Mouse (Mus musculus) C2C12 (cell line): Measurements from ENCODE around the gene C5ar1. TPM values are rescaled to one million over a fixed set of nuclear protein-coding genes. Genes with fewer than 3 reads are reported as not detected.

Source experiments
- H3K27me3 ChIP-seq: one replicate; pipeline ENCODE4 v1.6.1; 2011; ENCODE audit not compliant: control insufficient read depth, insufficient read depth, insufficient read length
- H3K36me3 ChIP-seq: one replicate; pipeline ENCODE4 v1.6.1; 2011; ENCODE audit not compliant: control insufficient read depth, insufficient read depth
- H3K4me3 ChIP-seq: one replicate; pipeline ENCODE4 v1.5.1; 2011; ENCODE audit warnings: mild to moderate bottlenecking, control low read depth; ENCODE audit not compliant: poor library complexity, insufficient read depth, severe bottlenecking
- H3K79me2 ChIP-seq: one replicate; pipeline ENCODE4 v1.6.1; 2011; ENCODE audit not compliant: control insufficient read depth, insufficient read depth
- H3K79me3 ChIP-seq: one replicate; pipeline ENCODE4 v1.6.1; 2011; ENCODE audit warnings: low read depth, control low read depth
- H3ac ChIP-seq: one replicate; pipeline ENCODE3; 2011; ENCODE audit warnings: low read depth; ENCODE audit not compliant: control insufficient read depth, insufficient read length
- CEBPB ChIP-seq: IDR thresholded peaks from one replicate; pipeline ENCODE4 v1.6.1; 2011; ENCODE audit warnings: low read depth, mild to moderate bottlenecking, control low read depth, moderate library complexity
- CTCF ChIP-seq: IDR thresholded peaks from one replicate; pipeline ENCODE4 v1.5.1; 2011; ENCODE audit not compliant: control insufficient read depth, insufficient read depth, insufficient read length
- FOSL1 ChIP-seq: IDR thresholded peaks from one replicate; pipeline ENCODE4 v1.8.0; 2011; ENCODE audit warnings: mild to moderate bottlenecking, low read length; ENCODE audit not compliant: poor library complexity, insufficient read depth, severe bottlenecking
- MAX ChIP-seq: IDR thresholded peaks from one replicate; pipeline ENCODE4 v1.6.1; 2011; ENCODE audit warnings: mild to moderate bottlenecking, control low read depth
- MYOD1 ChIP-seq: IDR thresholded peaks from one replicate; pipeline ENCODE4 v1.6.1; 2011; ENCODE audit warnings: low read depth; ENCODE audit not compliant: control insufficient read depth, insufficient read length
- MYOG ChIP-seq: IDR thresholded peaks from one replicate; pipeline ENCODE4 v1.6.1; 2011; ENCODE audit not compliant: control insufficient read depth, insufficient read length; ENCODE audit errors: extremely low read depth
- USF1 ChIP-seq: IDR thresholded peaks from one replicate; pipeline ENCODE4 v1.6.1; 2011; ENCODE audit warnings: low read depth, mild to moderate bottlenecking, control low read depth, moderate library complexity
- polyA plus RNA-seq: library from polyadenylated mRNA; unstranded; fragments of >200 nt; fragmentation: generic; extraction: Trizol; gene quantifications from one replicate; pipeline ENCODE4 v1.2.1, GENCODE M21; 2012; ENCODE audit warnings: missing spikeins

C5ar1 gene
- polyA plus RNA-seq, 1 experiment: 0.02 TPM

DNA sequence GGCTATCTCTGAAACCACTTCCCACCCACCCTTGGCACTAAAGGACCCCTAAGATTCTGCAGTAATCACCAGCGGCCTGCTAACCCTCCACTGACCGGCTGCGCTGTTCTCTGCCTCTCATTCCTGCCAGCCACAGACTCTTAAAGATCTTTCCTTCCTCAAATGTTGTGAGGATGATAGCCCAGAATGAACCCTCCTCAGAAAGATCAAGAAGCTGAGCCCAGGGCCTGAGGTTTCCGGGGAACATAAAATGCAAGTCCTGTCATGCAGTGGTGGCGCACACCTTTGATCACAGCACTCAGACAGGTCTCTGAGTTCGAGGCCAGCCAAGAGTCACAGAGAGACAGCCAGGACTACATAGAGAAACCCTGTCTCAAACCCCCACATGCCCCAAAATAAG, 17.1 kb downstream of the C5ar1 start:
- Histone ChIP-seq H3K79me2 (no peaks in the 10 kb centered on the region), H3K4me3 (no peak overlapping the region), H3K36me3 (no peaks in the 10 kb centered on the region), H3K27me3 (peaks cover 3% of the 10 kb centered on the region), H3ac (no peak overlapping the region), H3K79me3 (no peaks in the 10 kb centered on the region)
- no peak for TF ChIP-seq USF1

DNA sequence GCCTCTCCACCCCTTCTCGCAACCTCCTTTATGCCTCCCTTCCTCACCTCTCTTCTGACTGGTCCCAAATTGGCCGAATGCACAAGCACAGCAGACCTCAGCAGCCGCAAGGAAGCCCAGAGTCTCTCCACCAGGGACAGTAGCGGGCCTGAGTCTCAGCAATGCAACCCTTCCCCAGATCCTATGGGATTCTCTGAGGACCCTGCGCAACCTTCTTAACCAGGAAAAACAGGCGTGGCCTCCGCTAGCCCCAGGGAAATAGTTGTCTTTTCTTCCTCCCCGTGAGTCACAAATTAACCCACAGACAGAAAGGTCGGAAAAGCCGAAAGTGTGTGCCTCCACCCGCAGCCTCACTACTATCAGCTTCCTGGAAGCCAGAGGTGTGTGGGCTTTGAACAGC, 17.6 kb downstream of the C5ar1 start:
- Histone ChIP-seq H3K36me3 (no peaks in the 10 kb centered on the region), H3K27me3 (peaks cover 3% of the 10 kb centered on the region), H3K79me3 (no peaks in the 10 kb centered on the region), H3K79me2 (no peaks in the 10 kb centered on the region), H3K4me3 (no peak overlapping the region), H3ac (no peak overlapping the region)
- TF ChIP-seq CTCF: no peak

DNA sequence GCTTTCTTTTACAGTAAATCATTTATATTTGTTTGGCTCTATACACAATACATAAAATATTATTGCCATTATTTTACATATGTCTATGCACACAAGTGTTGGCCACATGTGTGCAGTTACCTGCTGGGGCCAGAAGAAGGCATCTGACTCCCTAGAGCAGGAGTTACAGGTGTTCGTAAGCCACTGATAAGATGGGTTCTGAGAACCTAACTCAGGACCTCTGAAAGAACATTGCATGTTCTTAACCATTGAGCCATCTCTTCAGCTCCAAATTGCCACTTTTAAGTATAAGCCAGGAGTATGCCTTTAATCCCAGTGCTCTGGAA, 18.4 kb downstream of the C5ar1 start:
- Histone ChIP-seq H3K4me3 (no peak overlapping the region), H3K79me3 (no peaks in the 10 kb centered on the region), H3ac (no peak overlapping the region), H3K36me3 (no peaks in the 10 kb centered on the region), H3K79me2 (no peaks in the 10 kb centered on the region), H3K27me3 (peaks cover 3% of the 10 kb centered on the region)
- TF ChIP-seq FOSL1: no peak
- TF ChIP-seq CTCF: no peak
- TF ChIP-seq MAX: no peak
- TF ChIP-seq MYOD1: no peak
- no peak for TF ChIP-seq USF1
- no peak for TF ChIP-seq CEBPB
- no peak for TF ChIP-seq MYOG

DNA sequence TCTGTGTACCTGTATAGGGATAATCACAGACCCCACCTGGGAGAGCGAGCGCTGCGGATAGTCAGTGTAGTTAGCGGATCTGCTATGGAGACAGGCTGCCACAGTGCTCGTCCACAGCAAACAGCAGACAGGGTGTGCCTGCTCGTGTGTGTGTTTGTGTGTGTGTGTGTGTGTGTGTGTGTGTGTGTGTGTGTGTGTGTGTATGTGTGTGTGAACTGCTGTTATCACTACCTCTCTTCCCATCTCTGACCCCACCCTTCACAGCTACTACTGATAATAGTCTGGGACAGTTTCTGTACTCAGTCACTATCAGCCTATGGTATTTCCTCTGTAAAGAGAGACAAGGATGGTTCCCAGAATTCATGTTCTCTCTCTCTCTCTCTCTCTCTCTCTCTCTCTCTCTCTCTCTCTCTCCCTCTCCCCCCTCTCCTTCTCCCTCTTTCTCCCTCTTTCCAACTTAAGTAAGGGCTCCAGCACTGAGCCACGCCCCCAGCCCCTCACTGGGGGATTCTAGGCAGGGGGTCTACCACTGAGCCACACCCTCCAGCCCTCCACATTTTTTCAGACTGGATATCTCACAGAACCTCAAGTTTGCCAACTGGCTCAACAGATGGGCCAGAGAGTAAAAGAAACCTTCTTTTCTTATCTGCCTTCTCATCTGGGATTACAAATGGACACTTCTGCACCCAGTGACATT, 18.9 kb downstream of the C5ar1 start:
- TF ChIP-seq MAX (no peak), USF1 (no peak), FOSL1 (no peak), CTCF (no peak), CEBPB (no peak), MYOG (no peak), MYOD1 (no peak)
- no peaks in the 10 kb centered on the region for H3K79me2 ChIP-seq
- no peaks in the 10 kb centered on the region for H3K79me3 ChIP-seq
- H3ac ChIP-seq: no peak overlapping the region
- H3K4me3 ChIP-seq: no peak overlapping the region
- H3K36me3 ChIP-seq: no peaks in the 10 kb centered on the region
- H3K27me3 ChIP-seq: peaks cover 3% of the 10 kb centered on the region

DNA sequence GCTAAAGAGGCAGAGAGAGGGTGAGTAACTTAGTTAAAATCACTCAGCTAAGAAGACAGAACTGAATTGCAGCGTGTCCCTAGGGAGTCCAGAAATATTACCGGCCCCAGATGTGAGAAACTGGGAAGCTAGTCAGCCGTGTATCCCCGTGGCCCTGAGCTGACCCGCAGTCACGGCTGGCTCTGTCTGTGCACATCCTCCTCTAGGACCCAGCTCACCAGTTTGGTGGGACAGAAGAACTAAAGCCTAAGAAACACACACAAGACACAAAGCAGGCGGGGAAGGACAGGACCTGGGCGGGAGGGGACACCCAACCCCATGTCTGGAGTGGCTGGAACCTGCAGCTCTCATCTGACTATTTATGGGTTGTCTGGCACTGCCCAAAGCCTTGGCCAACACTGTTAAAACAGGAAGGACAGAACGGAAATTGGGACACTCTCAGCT, 19.8 kb downstream of the C5ar1 start:
- Histone ChIP-seq H3K36me3 (no peaks in the 10 kb centered on the region), H3K79me3 (no peaks in the 10 kb centered on the region), H3ac (no peak overlapping the region), H3K27me3 (peaks cover 3% of the 10 kb centered on the region), H3K79me2 (no peaks in the 10 kb centered on the region), H3K4me3 (no peak overlapping the region)
- TF ChIP-seq MYOG (no peak), USF1 (no peak), FOSL1 (no peak), MYOD1 (no peak), MAX (no peak), CTCF (no peak), CEBPB (no peak)

DNA sequence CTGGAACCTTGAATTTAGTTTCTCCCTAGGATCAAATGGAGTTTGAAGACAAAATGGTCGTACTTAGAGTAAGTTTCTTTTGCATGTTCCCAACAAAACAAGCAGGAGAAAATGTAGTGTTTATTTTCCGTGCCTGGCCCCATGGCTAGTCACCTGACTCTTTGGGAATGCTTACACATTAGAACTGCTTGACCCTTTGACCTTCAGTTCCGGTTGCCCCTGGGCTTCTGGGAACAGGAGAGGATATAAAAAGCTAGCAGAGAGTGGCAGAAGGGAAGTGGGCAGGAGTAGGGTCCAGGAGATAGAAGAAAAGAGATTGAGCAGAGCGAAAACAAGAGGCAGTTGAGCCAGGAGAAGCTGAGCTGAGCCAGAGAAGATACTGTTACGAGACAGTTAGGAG, 29.5 kb downstream of the C5ar1 start:
- H3ac ChIP-seq: no peak overlapping the region
- no peaks in the 10 kb centered on the region for H3K79me2 ChIP-seq
- no peaks in the 10 kb centered on the region for H3K27me3 ChIP-seq
- H3K4me3 ChIP-seq: no peak overlapping the region
- TF ChIP-seq CEBPB (no peak), USF1 (no peak), MYOD1 (no peak), FOSL1 (no peak), MYOG (no peak), MAX (no peak), CTCF (no peak)
- H3K36me3 ChIP-seq: no peaks in the 10 kb centered on the region
- no peaks in the 10 kb centered on the region for H3K79me3 ChIP-seq

DNA sequence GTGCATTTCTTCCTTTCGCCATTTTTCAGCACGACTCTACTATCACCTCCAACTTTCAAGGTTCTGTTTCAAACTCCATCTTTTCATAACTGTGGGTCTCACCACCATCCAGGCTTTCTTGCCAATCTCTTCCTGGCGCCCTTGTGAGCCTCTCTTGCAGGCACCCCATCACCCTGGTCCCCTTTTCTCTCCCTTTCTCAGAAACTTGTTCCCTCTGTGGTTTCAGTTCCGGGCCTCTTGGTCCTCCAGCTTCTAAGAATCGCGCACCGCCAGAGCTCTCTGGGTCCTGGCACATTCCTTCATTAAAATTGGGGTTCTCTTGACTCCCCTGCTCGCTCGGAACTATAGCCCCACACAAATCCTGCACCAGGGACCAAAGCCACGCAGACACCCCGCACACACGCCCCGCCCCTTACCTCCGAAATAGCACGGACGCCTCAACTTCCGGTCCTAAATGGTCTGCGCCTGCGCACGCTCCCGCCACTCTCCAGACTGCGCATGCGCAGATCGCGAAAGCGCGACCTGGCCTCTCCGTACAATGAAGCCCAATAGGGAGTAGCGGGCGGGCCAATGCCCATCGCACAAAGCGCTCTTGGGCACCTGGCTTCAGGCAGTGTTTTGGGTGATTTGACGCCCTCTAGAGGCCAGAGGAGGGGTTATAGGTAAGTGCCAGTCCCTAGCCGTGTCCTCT, 37.6 kb downstream of the C5ar1 start, which contains the start of gene Dhx34:
Dhx34 (minus strand) TSS at position 456 of the 691 bp plus-strand sequence.
- H3ac ChIP-seq: peak within 1 kb of the TSS; percentile 71
- no peaks in the 10 kb centered on the region for H3K79me2 ChIP-seq
- H3K79me3 ChIP-seq: peaks cover 3% of the 10 kb centered on the region
- H3K36me3 ChIP-seq: no peaks in the 10 kb centered on the region
- no peaks in the 10 kb centered on the region for H3K27me3 ChIP-seq
- TF ChIP-seq MAX (no peak), CTCF (peak; percentile 18), MYOG (no peak), MYOD1 (no peak), FOSL1 (no peak)
- peak within 1 kb of the TSS; percentile 49 for H3K4me3 ChIP-seq
